Mouse (Mus musculus) liver, embryonic 16.5 days (tissue): ENCODE measurements around the gene Qprt. TPM values are rescaled to one million over a fixed set of nuclear protein-coding genes. Genes with fewer than 3 reads are reported as not detected.

Experiments
- ATAC-seq: fragments of 200-750 bp; cut with Nextera tagmentation; 2 replicates; pipeline ENCODE4 v1.8.0; 2017; ENCODE audit warnings: low read depth, mild to moderate bottlenecking, moderate number of reproducible peaks, moderate library complexity
- H3K27ac ChIP-seq: fragments of 300-500 bp; sonication (generic); 2 replicates; pipeline ENCODE4 v1.5.1; 2014; ENCODE audit warnings: mild to moderate bottlenecking, low read length
- H3K27me3 ChIP-seq: fragments of 300-500 bp; sonication (generic); 2 replicates; pipeline ENCODE4 v1.6.1; 2014; ENCODE audit warnings: low read depth, low read length, mixed read lengths; ENCODE audit not compliant: control insufficient read depth, insufficient read depth
- H3K36me3 ChIP-seq: fragments of 300-500 bp; sonication (generic); 2 replicates; pipeline ENCODE4 v1.6.1; 2014; ENCODE audit warnings: mild to moderate bottlenecking; ENCODE audit not compliant: control insufficient read depth, insufficient read depth
- H3K4me1 ChIP-seq: fragments of 300-500 bp; sonication (generic); 2 replicates; pipeline ENCODE4 v1.6.1; 2014; ENCODE audit warnings: low read depth, low read length, mixed read lengths; ENCODE audit not compliant: control insufficient read depth
- H3K4me2 ChIP-seq: fragments of 300-500 bp; sonication (generic); 2 replicates; pipeline ENCODE4 v1.6.1; 2014; ENCODE audit warnings: low read depth, low read length, mixed read lengths
- H3K4me3 ChIP-seq: fragments of 300-500 bp; sonication (generic); 2 replicates; pipeline ENCODE4 v1.5.1; 2014; ENCODE audit warnings: low read depth, mild to moderate bottlenecking, low read length
- H3K9ac ChIP-seq: fragments of 300-500 bp; sonication (generic); 2 replicates; pipeline ENCODE4 v1.6.1; 2014; ENCODE audit warnings: low read depth, low read length
- H3K9me3 ChIP-seq: fragments of 300-500 bp; sonication (generic); replicated peaks from 2 replicates; pipeline ENCODE4 v1.6.1; 2016; ENCODE audit warnings: low read length; ENCODE audit not compliant: control insufficient read depth
- WGBS: fragments of 180-500 bp; shearing (Covaris S2); extraction: QIAGEN DNeasy Blood & Tissue Kit; methylation state at CpG from one replicate; pipeline ENCODE4 v1.1.7; 2014; ENCODE audit not compliant: insufficient replicate concordance; 5-methylcytosine and 5-hydroxymethylcytosine counted together
- polyA plus RNA-seq: library from polyadenylated mRNA; unstranded; fragments of >200 nt; fragmentation: Nextera tagmentation; extraction: Ambion mirVana; gene quantifications from 2 replicates; pipeline ENCODE4 v1.2.1, GENCODE M21; 2015

The Qprt gene
- 74.1 and 76.6 TPM in 2 replicates for polyA plus RNA-seq

- peak; percentile 77 for ATAC-seq
- Histone ChIP-seq H3K4me1 (peaks cover 12% of the 10 kb centered on the region), H3K36me3 (no peaks in the 10 kb centered on the region), H3K4me2 (peak within 1 kb of the TSS; percentile 12; the same call in 1 of the 2 replicates), H3K9me3 (no peaks in the 10 kb centered on the region), H3K27me3 (no peaks in the 10 kb centered on the region), H3K9ac (peak within 1 kb of the TSS; percentile 11; the same call in 1 of the 2 replicates), H3K4me3 (peak within 1 kb of the TSS; percentile 51), H3K27ac (peak within 1 kb of the TSS; percentile 64)
- 54% methylated on average over 7 of the region's 7 CpGs for WGBS
These were observed at the start of gene Qprt for GRCm38 (mm10) chr7:127121911-127122270. Gene Qprt (minus strand): TSS chr7:127122226.

- Histone ChIP-seq H3K36me3 (no peaks in the 10 kb centered on the region), H3K27me3 (no peaks in the 10 kb centered on the region), H3K27ac (no peak overlapping the region), H3K4me3 (no peak overlapping the region), H3K4me2 (no peak overlapping the region), H3K9ac (no peak overlapping the region), H3K9me3 (no peaks in the 10 kb centered on the region), H3K4me1 (no peaks in the 10 kb centered on the region; the same call in none of the 2 replicates)
- ATAC-seq, result no peak
- 63% methylated on average over 5 of the region's 5 CpGs for WGBS
These were observed 44.5 kb upstream of the Qprt start for GRCm38 (mm10) chr7:127166501-127166900.

- Histone ChIP-seq H3K4me2 (no peak overlapping the region), H3K4me3 (no peak overlapping the region), H3K9me3 (no peaks in the 10 kb centered on the region), H3K4me1 (no peaks in the 10 kb centered on the region; the same call in none of the 2 replicates), H3K36me3 (no peaks in the 10 kb centered on the region), H3K9ac (no peak overlapping the region), H3K27ac (no peak overlapping the region), H3K27me3 (no peaks in the 10 kb centered on the region)
- ATAC-seq, result no peak
- WGBS, result 62% methylated on average over 12 of the region's 12 CpGs
These were observed 43.8 kb upstream of the Qprt start for GRCm38 (mm10) chr7:127165607-127166493.

GRCm38 (mm10) chr7:127164002-127164401, 42.0 kb upstream of the Qprt start:
- no peaks in the 10 kb centered on the region for H3K9me3 ChIP-seq
- no peak overlapping the region for H3K4me2 ChIP-seq
- no peak overlapping the region for H3K27ac ChIP-seq
- H3K9ac ChIP-seq, result no peak overlapping the region
- no peak for ATAC-seq
- H3K4me3 ChIP-seq, result no peak overlapping the region
- no peaks in the 10 kb centered on the region for H3K27me3 ChIP-seq
- WGBS, result 68% methylated on average over 4 of the region's 4 CpGs
- H3K36me3 ChIP-seq, result no peaks in the 10 kb centered on the region
- H3K4me1 ChIP-seq, result no peaks in the 10 kb centered on the region; the same call in none of the 2 replicates

- Histone ChIP-seq H3K36me3 (no peaks in the 10 kb centered on the region), H3K27me3 (no peaks in the 10 kb centered on the region), H3K4me2 (no peak overlapping the region), H3K27ac (no peak overlapping the region), H3K4me3 (no peak overlapping the region), H3K9ac (no peak overlapping the region), H3K4me1 (peaks cover 2% of the 10 kb centered on the region), H3K9me3 (no peaks in the 10 kb centered on the region)
- no peak for ATAC-seq
- WGBS, result 68% methylated on average over 5 of the region's 5 CpGs
These were observed 40.5 kb upstream of the Qprt start for GRCm38 (mm10) chr7:127162546-127162945.

- no peak overlapping the region for H3K4me2 ChIP-seq
- no peaks in the 10 kb centered on the region for H3K9me3 ChIP-seq
- WGBS, result 43% methylated on average over 4 of the region's 4 CpGs
- ATAC-seq, result no peak
- H3K36me3 ChIP-seq, result no peaks in the 10 kb centered on the region
- peaks cover 2% of the 10 kb centered on the region for H3K4me1 ChIP-seq
- H3K27ac ChIP-seq, result no peak overlapping the region
- no peak overlapping the region for H3K4me3 ChIP-seq
- no peak overlapping the region for H3K9ac ChIP-seq
- H3K27me3 ChIP-seq, result no peaks in the 10 kb centered on the region
These were observed 35.5 kb upstream of the Qprt start for GRCm38 (mm10) chr7:127157548-127157947.

GRCm38 (mm10) chr7:127153477-127153876, 31.5 kb upstream of the Qprt start:
- no peak overlapping the region for H3K4me2 ChIP-seq
- no peak overlapping the region for H3K27ac ChIP-seq
- no peak for ATAC-seq
- H3K9ac ChIP-seq, result no peak overlapping the region
- peaks cover 2% of the 10 kb centered on the region for H3K4me1 ChIP-seq
- H3K27me3 ChIP-seq, result no peaks in the 10 kb centered on the region
- H3K4me3 ChIP-seq, result no peak overlapping the region
- H3K9me3 ChIP-seq, result no peaks in the 10 kb centered on the region
- H3K36me3 ChIP-seq, result no peaks in the 10 kb centered on the region
- 32% methylated on average over 3 of the region's 3 CpGs for WGBS

- Histone ChIP-seq H3K27me3 (no peaks in the 10 kb centered on the region), H3K4me2 (no peak overlapping the region), H3K27ac (no peak overlapping the region), H3K9me3 (no peaks in the 10 kb centered on the region), H3K36me3 (no peaks in the 10 kb centered on the region), H3K4me3 (no peak overlapping the region), H3K4me1 (no peaks in the 10 kb centered on the region; the same call in 1 of the 2 replicates), H3K9ac (no peak overlapping the region)
- 75% methylated on average over 6 of the region's 6 CpGs for WGBS
- no peak for ATAC-seq
These were observed 30.4 kb upstream of the Qprt start for GRCm38 (mm10) chr7:127152464-127152863.

- 57% methylated on average over 3 of the region's 3 CpGs for WGBS
- Histone ChIP-seq H3K27me3 (no peaks in the 10 kb centered on the region), H3K4me3 (no peak overlapping the region), H3K4me2 (no peak overlapping the region), H3K9me3 (no peaks in the 10 kb centered on the region), H3K9ac (no peak overlapping the region), H3K27ac (peak overlapping the region; percentile 62), H3K36me3 (no peaks in the 10 kb centered on the region), H3K4me1 (peaks cover 11% of the 10 kb centered on the region)
- peak; percentile 73 for ATAC-seq
These were observed 25.9 kb upstream of the Qprt start for GRCm38 (mm10) chr7:127147901-127148300.
